Comparison of ENCODE assay signal across 44 mouse cellular contexts in the genomic region with DNA sequence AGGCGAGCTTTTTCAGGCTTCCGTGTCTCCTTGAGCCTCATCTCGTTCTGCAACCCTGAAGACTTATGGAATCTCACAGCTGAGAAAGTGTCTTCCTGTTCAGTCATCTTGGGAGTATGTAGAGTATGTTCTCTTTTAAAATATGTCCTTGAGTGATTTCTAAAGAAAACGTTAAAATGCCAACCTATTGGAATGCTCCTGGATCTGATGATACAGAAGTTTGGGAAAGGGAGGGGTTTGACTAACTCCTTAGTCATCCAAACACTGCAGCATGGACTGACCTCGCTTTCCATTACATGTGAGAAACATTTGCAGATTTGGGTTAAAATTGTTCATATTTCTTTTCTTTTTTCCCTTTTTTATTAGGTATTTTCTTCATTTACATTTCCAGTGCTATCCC. TPM values are rescaled to one million over a fixed set of nuclear protein-coding genes. Genes with fewer than 3 reads are reported as not detected.
"Had no signal": no experiment of that assay in that cellular context is flagged by ENCODE, and none has a peak within 500 bp of the region (broad histone marks: within the 10 kb centered on the region; RNA-seq: fewer than 3 reads in every experiment).

No protein-coding gene starts in this region.

- H3K4me2 ChIP-seq: limb, embryonic 12.5 days; limb, embryonic 13.5 days; limb, embryonic 15.5 days; liver, embryonic 11.5 days; liver, embryonic 12.5 days; liver, embryonic 13.5 days; liver, embryonic 15.5 days; lung, embryonic 14.5 days; lung, embryonic 15.5 days; midbrain, embryonic 11.5 days; midbrain, embryonic 12.5 days; midbrain, embryonic 13.5 days; midbrain, embryonic 15.5 days; neural tube, embryonic 12.5 days had no signal

- DNase-seq: left cerebral cortex, postnatal 4 days; liver; liver, embryonic 13.5 days; lung, adult 18-20 months; lung, adult 2 months; lung, embryonic 14.5 days; lung, postnatal 10 days; lung, postnatal 14 days; lung, postnatal 36 days; lung, postnatal 4 days; midbrain, embryonic 14.5 days had no signal

- H3K4me1 ChIP-seq: limb, embryonic 10.5 days; limb, embryonic 12.5 days; limb, embryonic 13.5 days; limb, embryonic 15.5 days; liver, embryonic 12.5 days; liver, embryonic 13.5 days; liver, embryonic 15.5 days; lung, embryonic 15.5 days; megakaryocyte, embryonic 14.5 days; midbrain, embryonic 10.5 days; midbrain, embryonic 12.5 days; midbrain, embryonic 13.5 days; midbrain, embryonic 15.5 days; neural tube, embryonic 12.5 days had no signal

- H3K4me3 ChIP-seq: limb, embryonic 10.5 days; limb, embryonic 12.5 days; limb, embryonic 13.5 days; limb, embryonic 15.5 days; liver, embryonic 12.5 days; liver, embryonic 13.5 days; liver, embryonic 15.5 days; lung, embryonic 15.5 days; megakaryocyte, embryonic 14.5 days; midbrain, embryonic 10.5 days; midbrain, embryonic 12.5 days; midbrain, embryonic 13.5 days; midbrain, embryonic 15.5 days; myocyte; neural tube, embryonic 12.5 days had no signal

- ATAC-seq: liver, embryonic 12.5 days; lung, postnatal 0 days; midbrain, embryonic 13.5 days; midbrain, embryonic 15.5 days; midbrain, embryonic 16.5 days had no signal

- H3K9ac ChIP-seq: limb, embryonic 12.5 days; limb, embryonic 13.5 days; limb, embryonic 15.5 days; liver, embryonic 12.5 days; liver, embryonic 13.5 days; liver, embryonic 14.5 days; liver, embryonic 15.5 days; lung, embryonic 14.5 days; lung, embryonic 15.5 days; midbrain, embryonic 12.5 days; midbrain, embryonic 13.5 days; midbrain, embryonic 15.5 days; neural tube, embryonic 12.5 days had no signal

- H3K9me3 ChIP-seq: limb, embryonic 10.5 days; limb, embryonic 15.5 days; liver, embryonic 12.5 days; liver, embryonic 13.5 days; liver, embryonic 15.5 days; lung, embryonic 15.5 days; megakaryocyte, embryonic 14.5 days; midbrain, embryonic 15.5 days; neural tube, embryonic 12.5 days had no signal

- H3K36me3 ChIP-seq: limb, embryonic 10.5 days; limb, embryonic 12.5 days; limb, embryonic 13.5 days; limb, embryonic 15.5 days; liver, embryonic 12.5 days; liver, embryonic 13.5 days; liver, embryonic 15.5 days; lung, embryonic 15.5 days; midbrain, embryonic 10.5 days; midbrain, embryonic 12.5 days; midbrain, embryonic 13.5 days; midbrain, embryonic 15.5 days; neural tube, embryonic 12.5 days had no signal

- H3K27me3 ChIP-seq: limb, embryonic 12.5 days; limb, embryonic 13.5 days; limb, embryonic 15.5 days; liver, embryonic 12.5 days; liver, embryonic 13.5 days; liver, embryonic 15.5 days; lung, embryonic 15.5 days; megakaryocyte, embryonic 14.5 days; midbrain, embryonic 12.5 days; midbrain, embryonic 13.5 days; midbrain, embryonic 15.5 days; neural tube, embryonic 12.5 days had no signal

- H3K27ac ChIP-seq: limb, embryonic 10.5 days; limb, embryonic 12.5 days; limb, embryonic 13.5 days; limb, embryonic 15.5 days; liver, embryonic 12.5 days; liver, embryonic 13.5 days; liver, embryonic 14.5 days; liver, embryonic 15.5 days; lung, embryonic 15.5 days; macrophage; midbrain, embryonic 10.5 days; midbrain, embryonic 12.5 days; midbrain, embryonic 13.5 days; midbrain, embryonic 15.5 days; neural tube, embryonic 12.5 days had no signal

RNA-seq across cellular contexts. Expression of a gene that starts 1.9 kb away (rescaled TPM):
- total RNA-seq: left cerebral cortex, adult 8-10 months; left cerebral cortex, postnatal 10 days; left cerebral cortex, postnatal 14 days; left cerebral cortex, postnatal 25 days; left cerebral cortex, postnatal 36 days; left cerebral cortex, postnatal 4 days; liver, adult 2 months; megakaryocyte progenitor cell, adult 5-6 weeks; midbrain, postnatal 0 days had no signal
- polyA plus RNA-seq: limb, embryonic 10.5 days; limb, embryonic 11.5 days; limb, embryonic 12.5 days; limb, embryonic 13.5 days; limb, embryonic 14.5 days; limb, embryonic 15.5 days; liver, adult 2 months; liver, embryonic 11.5 days; liver, embryonic 12.5 days; liver, embryonic 13.5 days; liver, embryonic 14.5 days; liver, embryonic 15.5 days; liver, embryonic 16.5 days; lung, embryonic 14.5 days; lung, embryonic 15.5 days; lung, embryonic 16.5 days; lung, postnatal 0 days; macrophage; midbrain, embryonic 10.5 days; midbrain, embryonic 11.5 days; midbrain, embryonic 12.5 days; midbrain, embryonic 13.5 days; midbrain, embryonic 14.5 days; midbrain, embryonic 15.5 days; midbrain, embryonic 16.5 days; midbrain, postnatal 0 days; myocyte; neural tube, embryonic 11.5 days; neural tube, embryonic 12.5 days had no signal

RNA-seq across cellular contexts. Expression of a gene that starts 38.4 kb away (rescaled TPM):
- total RNA-seq: left cerebral cortex, adult 8-10 months; left cerebral cortex, postnatal 10 days; left cerebral cortex, postnatal 14 days; left cerebral cortex, postnatal 25 days; left cerebral cortex, postnatal 36 days; left cerebral cortex, postnatal 4 days; liver, adult 2 months; megakaryocyte progenitor cell, adult 5-6 weeks; midbrain, postnatal 0 days had no signal
- polyA plus RNA-seq: limb, embryonic 10.5 days; limb, embryonic 11.5 days; limb, embryonic 12.5 days; limb, embryonic 13.5 days; limb, embryonic 14.5 days; limb, embryonic 15.5 days; liver, adult 2 months; liver, embryonic 11.5 days; liver, embryonic 12.5 days; liver, embryonic 13.5 days; liver, embryonic 14.5 days; liver, embryonic 15.5 days; liver, embryonic 16.5 days; lung, adult 2 months; lung, embryonic 14.5 days; lung, embryonic 15.5 days; lung, embryonic 16.5 days; lung, postnatal 0 days; macrophage; midbrain, embryonic 10.5 days; midbrain, embryonic 11.5 days; midbrain, embryonic 12.5 days; midbrain, embryonic 13.5 days; midbrain, embryonic 14.5 days; midbrain, embryonic 15.5 days; midbrain, embryonic 16.5 days; midbrain, postnatal 0 days; myocyte; neural tube, embryonic 11.5 days; neural tube, embryonic 12.5 days had no signal
